Mouse (Mus musculus) CH12.LX (cell line): ENCODE results near the gene Ogdhl.

Experiments used
- CTCF ChIP-seq, 2 experiments: IDR thresholded peaks in 1 of 2; conservative IDR thresholded peaks in 1 of 2; 2 replicates each; pipeline ENCODE4 v1.5.1; 2011 to 2012; ENCODE audit warnings: low read depth in 2 of 2, low read length in 2 of 2, improper control_type of control experiment in 1 of 2, inconsistent platforms in 1 of 2, mild to moderate bottlenecking in 1 of 2, moderate library complexity in 1 of 2
- EP300 ChIP-seq: IDR thresholded peaks from 2 replicates; pipeline ENCODE4 v1.6.1; 2011; ENCODE audit warnings: low read length, improper control_type of control experiment
- POLR2A ChIP-seq: IDR thresholded peaks from 2 replicates; pipeline ENCODE4 v1.6.1; 2011; ENCODE audit warnings: low read depth, mild to moderate bottlenecking, improper control_type of control experiment, low read length
- UBTF ChIP-seq: IDR thresholded peaks from 2 replicates; pipeline ENCODE4 v1.6.1; 2012; ENCODE audit warnings: low read depth, mild to moderate bottlenecking, inconsistent platforms, low read length, improper control_type of control experiment, moderate library complexity
- USF1 ChIP-seq: IDR thresholded peaks from 2 replicates; pipeline ENCODE4 v1.6.1; 2014; ENCODE audit warnings: low read depth, mild to moderate bottlenecking, inconsistent platforms, low read length, improper control_type of control experiment

DNA sequence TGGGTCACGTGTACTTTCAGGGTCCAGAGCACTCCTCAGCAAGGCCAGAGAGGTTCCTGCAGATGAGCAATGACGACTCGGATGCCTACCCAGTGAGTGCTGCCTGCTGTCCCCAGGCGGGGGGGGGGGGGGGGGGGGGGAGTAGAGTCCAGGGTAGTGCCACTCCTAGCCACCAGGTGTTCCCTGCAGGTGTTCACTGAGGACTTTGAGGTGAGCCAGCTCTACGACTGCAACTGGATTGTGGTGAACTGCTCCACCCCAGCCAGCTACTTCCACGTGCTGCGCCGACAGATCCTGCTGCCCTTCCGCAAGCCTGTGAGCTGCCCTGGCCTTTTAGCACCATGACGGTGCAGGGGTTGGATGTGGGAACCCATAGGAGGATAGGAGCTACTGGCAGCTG is 22.9 kb downstream of the Ogdhl start:
- TF ChIP-seq UBTF, result no peak
- no peak for TF ChIP-seq CTCF (conservative IDR thresholded peaks at IDR 0.05 in 1 of 2, IDR thresholded peaks at IDR 0.05 in 1 of 2; ENCODE audit: low read depth in 2 of 2, low read length in 2 of 2)
- TF ChIP-seq POLR2A, result no peak
- TF ChIP-seq EP300, result no peak
- no peak for TF ChIP-seq USF1
